Mouse (Mus musculus) lung, postnatal 0 days (tissue): ENCODE measurements at regions not wholly inside any gene's neighbourhood (a gene's known extent, or its start where the extent isn't known, plus 50 kb on each side); places are given as distances from the start of the nearest gene placed in this dataset.

Experiments
- CTCF ChIP-seq: IDR thresholded peaks from 2 replicates; pipeline ENCODE4 v1.5.1; 2016; ENCODE audit warnings: antibody characterized with exemption, mild to moderate bottlenecking
- EP300 ChIP-seq: IDR thresholded peaks from 2 replicates; pipeline ENCODE4 v1.6.1; 2016; ENCODE audit warnings: antibody characterized with exemption, mild to moderate bottlenecking, control low read depth

DNA sequence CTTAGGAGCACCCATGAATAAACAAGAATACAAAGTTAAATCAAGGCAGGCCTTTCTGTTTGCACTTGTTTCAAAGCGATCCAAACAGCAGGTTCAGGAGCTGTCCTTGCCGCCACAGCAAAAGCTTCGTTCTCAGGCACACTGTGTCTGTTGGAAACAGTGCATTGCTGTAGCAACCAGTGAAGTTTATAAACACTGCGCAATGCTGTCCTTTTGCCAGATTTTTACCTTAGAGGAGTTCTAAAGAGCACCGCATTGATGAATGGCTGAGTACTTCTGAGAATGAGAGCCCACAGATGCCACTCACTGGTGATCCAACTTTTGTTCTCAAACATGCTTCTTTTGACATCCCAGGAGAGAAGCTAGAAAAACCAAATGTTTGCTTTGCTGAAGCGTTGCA is 64.0 kb upstream of the Bmp4 start:
- no peak for TF ChIP-seq CTCF
- 0 out of 2 replicates have a peak, but pooled peaks have one; percentile 36 for TF ChIP-seq EP300
